Mouse (Mus musculus) hindbrain, postnatal 0 days (tissue): ENCODE measurements around the gene Perm1. TPM values are rescaled to one million over a fixed set of nuclear protein-coding genes. Genes with fewer than 3 reads are reported as not detected.

Experiments used
- ATAC-seq: fragments of 200-750 bp; cut with Nextera tagmentation; 2 replicates; pipeline ENCODE4 v1.8.0; 2017; ENCODE audit warnings: mild to moderate bottlenecking, moderate TSS enrichment, moderate library complexity
- DNase-seq: peaks from one replicate; pipeline ENCODE4 v3.0.0-alpha.2; 2015; ENCODE audit warnings: low spot score
- H3K27ac ChIP-seq: fragments of 300-500 bp; sonication (generic); 2 replicates; pipeline ENCODE4 v1.5.1; 2014; ENCODE audit warnings: mild to moderate bottlenecking
- H3K27me3 ChIP-seq: fragments of 300-500 bp; sonication (generic); 2 replicates; pipeline ENCODE4 v1.6.1; 2014; ENCODE audit warnings: low read length, mixed read lengths; ENCODE audit not compliant: insufficient read depth
- H3K36me3 ChIP-seq: fragments of 300-500 bp; sonication (generic); 2 replicates; pipeline ENCODE4 v1.6.1; 2014; ENCODE audit warnings: low read length, mixed read lengths; ENCODE audit not compliant: insufficient read depth
- H3K4me1 ChIP-seq: fragments of 300-500 bp; sonication (generic); 2 replicates; pipeline ENCODE4 v1.6.1; 2014; ENCODE audit warnings: antibody characterized with exemption, low read length, mixed read lengths; ENCODE audit not compliant: insufficient read depth
- H3K4me2 ChIP-seq: fragments of 300-500 bp; sonication (generic); 2 replicates; pipeline ENCODE4 v1.6.1; 2014; ENCODE audit warnings: low read depth, mild to moderate bottlenecking, low read length, moderate library complexity, mixed read lengths
- H3K4me3 ChIP-seq: fragments of 300-500 bp; sonication (generic); 2 replicates; pipeline ENCODE4 v1.5.1; 2014; ENCODE audit warnings: low read length
- H3K9ac ChIP-seq: fragments of 300-500 bp; sonication (generic); replicated peaks from 2 replicates; pipeline ENCODE4 v1.6.1; 2014; ENCODE audit warnings: mild to moderate bottlenecking, low read length, moderate library complexity, mixed read lengths
- H3K9me3 ChIP-seq: fragments of 300-500 bp; sonication (generic); 2 replicates; pipeline ENCODE4 v1.6.1; 2016; ENCODE audit warnings: low read length, mixed read lengths
- CTCF ChIP-seq: IDR thresholded peaks from 2 replicates; pipeline ENCODE4 v1.5.1; 2016; ENCODE audit warnings: antibody characterized with exemption, control low read depth, low read depth
- WGBS: fragments of 180-500 bp; shearing (Covaris S2); extraction: QIAGEN DNeasy Blood & Tissue Kit; methylation state at CpG from one replicate; pipeline ENCODE4 v1.1.7; 2014; 5-methylcytosine and 5-hydroxymethylcytosine counted together
- polyA plus RNA-seq: library from polyadenylated mRNA; unstranded; fragments of >200 nt; fragmentation: Nextera tagmentation; extraction: Ambion mirVana; gene quantifications from 2 replicates; pipeline ENCODE4 v1.2.1, GENCODE M21; 2015
- total RNA-seq: library from RNA; depleted of rRNA; stranded (reverse); fragments of >200 nt; gene quantifications from 2 replicates; pipeline ENCODE4 v1.2.3, GENCODE M21; 2014

Gene Perm1
- total and polyA plus RNA-seq, 2 experiments from 2014 or later: 1.2 to 1.6 TPM

DNA sequence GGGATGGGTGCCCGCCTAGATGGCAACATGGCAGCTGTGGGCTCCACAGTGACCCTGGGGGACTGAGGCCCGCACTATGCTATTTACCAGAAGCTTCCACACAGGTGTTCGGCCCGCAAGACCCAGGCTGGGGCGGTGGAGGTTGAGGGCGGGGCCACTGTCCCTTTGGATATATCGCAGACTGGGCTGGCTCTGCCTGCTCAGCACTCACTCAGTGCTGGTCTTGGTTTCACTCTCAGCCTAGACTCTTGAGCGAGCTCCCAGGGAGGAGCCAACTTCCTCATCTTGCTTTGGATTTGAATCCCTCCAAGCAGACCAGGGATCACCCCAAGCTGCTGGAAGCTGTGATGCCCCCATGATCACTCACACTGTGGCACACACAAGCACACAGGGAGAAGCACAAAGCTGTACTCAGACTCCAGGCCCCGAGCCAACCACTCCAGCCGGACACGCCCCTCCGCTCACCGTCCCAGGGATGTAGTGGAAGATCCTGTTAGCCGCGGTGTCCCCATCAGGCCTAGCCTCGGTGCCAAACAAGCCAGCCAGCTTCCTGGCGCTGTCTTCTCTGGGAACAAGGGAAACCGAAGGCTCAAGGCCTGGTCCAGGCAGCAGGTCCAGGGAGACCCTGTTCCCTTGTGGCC is 12.2 kb downstream of the Perm1 start:
- H3K9ac ChIP-seq: peak overlapping the region; percentile 28; the same call in 1 of the 2 replicates
- peaks cover 27% of the 10 kb centered on the region for H3K36me3 ChIP-seq
- WGBS: 38% methylated on average over 18 of the region's 18 CpGs
- H3K4me2 ChIP-seq: peak overlapping the region; percentile 10; the same call in 1 of the 2 replicates
- peaks cover 8% of the 10 kb centered on the region; the same call in 1 of the 2 replicates for H3K4me1 ChIP-seq
- TF ChIP-seq CTCF: no peak
- DNase-seq: peak; percentile 35
- H3K27ac ChIP-seq: no peak overlapping the region
- no peak overlapping the region for H3K4me3 ChIP-seq
- H3K27me3 ChIP-seq: no peaks in the 10 kb centered on the region
- H3K9me3 ChIP-seq: no peaks in the 10 kb centered on the region
- peak; percentile 16; the same call in 1 of the 2 replicates for ATAC-seq

GRCm38 (mm10) chr4:156228393-156229024 is 12.8 kb downstream of the Perm1 start:
- ATAC-seq: 0 out of 2 replicates have a peak, but pooled peaks have one; percentile 4
- WGBS: 24% methylated on average over 12 of the region's 12 CpGs
- no peak for TF ChIP-seq CTCF

GRCm38 (mm10) chr4:156234021-156234501 is 18.4 kb downstream of the Perm1 start:
- peak overlapping the region; percentile 75 for H3K4me2 ChIP-seq
- H3K4me3 ChIP-seq: peak overlapping the region; percentile 97
- peak overlapping the region; percentile 65 for H3K9ac ChIP-seq
- H3K27me3 ChIP-seq: no peaks in the 10 kb centered on the region
- H3K4me1 ChIP-seq: peaks cover 9% of the 10 kb centered on the region
- H3K36me3 ChIP-seq: peaks cover 32% of the 10 kb centered on the region
- peak overlapping the region; percentile 87 for H3K27ac ChIP-seq
- 0 out of 2 replicates have a peak, but pooled peaks have one; percentile 7 for TF ChIP-seq CTCF
- WGBS: 1% methylated on average over 17 of the region's 17 CpGs
- H3K9me3 ChIP-seq: no peaks in the 10 kb centered on the region
- ATAC-seq (no peak), DNase-seq (peak; percentile 46)

More at GRCm38 (mm10) chr4:156228393-156229024, 12.8 kb downstream of the Perm1 start:
- H3K27ac ChIP-seq: no peak overlapping the region
- H3K4me2 ChIP-seq: peak overlapping the region; percentile 10; the same call in 1 of the 2 replicates
- no peaks in the 10 kb centered on the region for H3K27me3 ChIP-seq
- no peak overlapping the region for H3K4me3 ChIP-seq
- peaks cover 27% of the 10 kb centered on the region for H3K36me3 ChIP-seq
- H3K9ac ChIP-seq: peak overlapping the region; percentile 28; the same call in 1 of the 2 replicates
- no peak for DNase-seq
- no peaks in the 10 kb centered on the region for H3K9me3 ChIP-seq
- peaks cover 12% of the 10 kb centered on the region for H3K4me1 ChIP-seq

DNA sequence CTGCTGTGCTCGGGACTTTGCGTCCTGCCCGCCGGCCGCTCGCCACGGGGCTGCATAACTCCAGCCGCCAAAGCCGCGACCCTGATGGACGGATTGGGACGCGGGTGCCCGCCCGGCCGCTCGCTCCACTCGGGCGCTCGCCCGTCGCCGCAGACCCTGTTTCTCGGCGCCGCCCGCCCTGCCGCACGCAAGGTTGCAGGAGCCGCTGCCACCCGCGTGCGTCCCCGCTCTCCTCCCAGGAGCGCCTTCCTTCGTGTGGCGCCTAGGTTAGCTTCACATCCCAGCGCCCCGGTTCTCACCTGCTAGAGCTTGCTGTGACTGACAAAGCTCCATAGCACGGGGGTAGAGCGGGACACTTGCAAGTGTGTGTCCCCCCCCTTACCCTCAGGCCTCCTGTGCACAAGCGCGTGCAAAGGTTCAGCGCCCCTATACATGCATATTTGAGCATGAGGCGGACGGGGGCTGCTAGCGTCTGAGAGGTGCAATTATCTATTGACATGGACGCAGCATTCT is 19.1 kb downstream of the Perm1 start, which contains the start of gene Plekhn1:
Gene Plekhn1 (minus strand): TSS at position 157 of the 513 bp plus-strand sequence.
- under 1% methylated on average over 38 of the region's 48 CpGs for WGBS
- Histone ChIP-seq H3K9ac (peak within 1 kb of the TSS; percentile 71), H3K27ac (peak within 1 kb of the TSS; percentile 92), H3K27me3 (no peaks in the 10 kb centered on the region), H3K4me3 (peak within 1 kb of the TSS; percentile 97), H3K9me3 (no peaks in the 10 kb centered on the region), H3K4me2 (peak within 1 kb of the TSS; percentile 75), H3K4me1 (peaks cover 9% of the 10 kb centered on the region), H3K36me3 (peaks cover 33% of the 10 kb centered on the region)
- TF ChIP-seq CTCF: no peak
- DNase-seq: peak; percentile 89
- ATAC-seq: peak; percentile 70

- peak overlapping the region; percentile 71 for H3K9ac ChIP-seq
- H3K27me3 ChIP-seq: no peaks in the 10 kb centered on the region
- H3K9me3 ChIP-seq: no peaks in the 10 kb centered on the region
- H3K4me1 ChIP-seq: peaks cover 9% of the 10 kb centered on the region
- peak; percentile 85 for DNase-seq
- peak overlapping the region; percentile 75 for H3K4me2 ChIP-seq
- H3K27ac ChIP-seq: peak overlapping the region; percentile 92
- peak overlapping the region; percentile 97 for H3K4me3 ChIP-seq
- TF ChIP-seq CTCF: peak; percentile 49
- ATAC-seq: peak; percentile 19
- under 1% methylated on average over 15 of the region's 15 CpGs for WGBS
- H3K36me3 ChIP-seq: peaks cover 32% of the 10 kb centered on the region
Observed at GRCm38 (mm10) chr4:156235360-156235770, 19.7 kb downstream of the Perm1 start.

DNA sequence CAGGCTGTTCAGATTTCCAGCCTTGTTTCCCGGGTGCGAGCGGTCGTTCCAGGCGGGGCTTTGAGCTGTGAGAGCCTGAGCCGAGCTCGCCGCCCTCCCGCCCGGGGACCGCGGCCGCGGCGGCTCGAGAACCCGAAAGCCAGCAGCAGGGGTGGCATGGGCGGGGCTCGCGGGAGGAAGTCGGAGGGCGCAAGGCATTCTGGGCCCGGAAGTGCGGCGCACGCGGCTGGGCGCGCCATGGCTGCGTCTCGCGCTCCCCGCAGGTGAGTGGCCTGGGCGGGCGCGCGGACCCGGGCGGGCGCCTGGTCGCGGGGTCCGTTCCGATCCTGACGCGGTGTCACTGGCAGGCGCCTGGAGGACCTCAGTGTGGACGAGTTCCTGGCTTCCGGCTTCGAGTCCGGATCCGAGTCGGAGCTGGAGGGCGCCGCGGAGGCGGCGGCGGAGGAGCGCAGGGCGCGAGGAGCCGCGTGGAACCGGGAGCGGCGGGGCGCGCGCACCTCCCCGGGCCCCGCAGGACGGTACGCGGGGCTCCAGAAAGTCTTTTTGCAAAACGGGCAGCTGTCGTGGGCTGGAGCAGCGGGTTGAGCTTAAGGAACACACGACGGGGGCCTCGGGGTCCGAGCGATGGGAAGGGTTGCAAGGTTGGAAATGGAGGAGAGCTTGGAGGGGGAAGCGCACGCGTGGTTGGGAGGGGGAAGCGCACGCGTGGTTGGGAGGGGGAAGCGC is 20.3 kb downstream of the Perm1 start, which contains the start of gene Noc2l:
Gene Noc2l (plus strand): TSS at position 203 of the 726 bp plus-strand sequence.
- H3K27me3 ChIP-seq: no peaks in the 10 kb centered on the region
- 1% methylated on average over 87 of the region's 90 CpGs for WGBS
- H3K27ac ChIP-seq: peak within 1 kb of the TSS; percentile 92
- H3K4me1 ChIP-seq: peaks cover 9% of the 10 kb centered on the region
- no peak for TF ChIP-seq CTCF
- peak within 1 kb of the TSS; percentile 75 for H3K4me2 ChIP-seq
- H3K9me3 ChIP-seq: no peaks in the 10 kb centered on the region
- peaks cover 32% of the 10 kb centered on the region for H3K36me3 ChIP-seq
- DNase-seq (peak; percentile 97), ATAC-seq (peak; percentile 89)
- peak within 1 kb of the TSS; percentile 71 for H3K9ac ChIP-seq
- peak within 1 kb of the TSS; percentile 97 for H3K4me3 ChIP-seq
